Mouse (Mus musculus) midbrain, embryonic 11.5 days (tissue): Measurements from ENCODE around the gene Galnt10. TPM values are rescaled to one million over a fixed set of nuclear protein-coding genes. Genes with fewer than 3 reads are reported as not detected.

Experiments
- ATAC-seq: fragments of 200-750 bp; cut with Nextera tagmentation; 2 replicates; pipeline ENCODE4 v1.8.0; 2017; ENCODE audit warnings: moderate TSS enrichment, moderate library complexity; ENCODE audit not compliant: low FRiP score
- DNase-seq: peaks from one replicate; pipeline ENCODE4 v3.0.0; 2015; ENCODE audit warnings: low spot score; ENCODE audit errors: missing footprints
- H3K27ac ChIP-seq: fragments of 300-500 bp; sonication (generic); 2 replicates; pipeline ENCODE4 v1.5.1; 2014; ENCODE audit warnings: low read depth, low read length
- H3K27me3 ChIP-seq: fragments of 300-500 bp; sonication (generic); 2 replicates; pipeline ENCODE4 v1.6.1; 2014; ENCODE audit warnings: mild to moderate bottlenecking, low read length, moderate library complexity, mixed read lengths; ENCODE audit not compliant: control insufficient read depth, insufficient read depth
- H3K36me3 ChIP-seq: fragments of 300-500 bp; sonication (generic); 2 replicates; pipeline ENCODE4 v1.6.1; 2014; ENCODE audit warnings: mild to moderate bottlenecking, low read length, moderate library complexity, mixed read lengths; ENCODE audit not compliant: control insufficient read depth, insufficient read depth
- H3K4me1 ChIP-seq: fragments of 300-500 bp; sonication (generic); 2 replicates; pipeline ENCODE4 v1.6.1; 2014; ENCODE audit warnings: low read length; ENCODE audit not compliant: control insufficient read depth, insufficient read depth
- H3K4me2 ChIP-seq: fragments of 300-500 bp; sonication (generic); 2 replicates; pipeline ENCODE4 v1.6.1; 2014; ENCODE audit warnings: mild to moderate bottlenecking, moderate library complexity
- H3K4me3 ChIP-seq: fragments of 300-500 bp; sonication (generic); 2 replicates; pipeline ENCODE4 v1.5.1; 2014; ENCODE audit warnings: low read depth, low read length
- H3K9ac ChIP-seq: fragments of 300-500 bp; sonication (generic); 2 replicates; pipeline ENCODE4 v1.6.1; 2014; ENCODE audit warnings: low read length
- H3K9me3 ChIP-seq: fragments of 300-500 bp; sonication (generic); 2 replicates; pipeline ENCODE4 v1.6.1; 2016; ENCODE audit warnings: low read length; ENCODE audit not compliant: control insufficient read depth
- WGBS: fragments of 180-500 bp; shearing (Covaris S2); extraction: QIAGEN DNeasy Blood & Tissue Kit; methylation state at CpG from one replicate; pipeline ENCODE4 v1.1.7; 2014; 5-methylcytosine and 5-hydroxymethylcytosine counted together
- polyA plus RNA-seq: library from polyadenylated mRNA; unstranded; fragments of >200 nt; fragmentation: Nextera tagmentation; extraction: Ambion mirVana; gene quantifications from 2 replicates; pipeline ENCODE4 v1.2.1, GENCODE M21; 2014

The Galnt10 gene
- polyA plus RNA-seq, 1 experiment from 2014 or later = 13.9 TPM

DNA sequence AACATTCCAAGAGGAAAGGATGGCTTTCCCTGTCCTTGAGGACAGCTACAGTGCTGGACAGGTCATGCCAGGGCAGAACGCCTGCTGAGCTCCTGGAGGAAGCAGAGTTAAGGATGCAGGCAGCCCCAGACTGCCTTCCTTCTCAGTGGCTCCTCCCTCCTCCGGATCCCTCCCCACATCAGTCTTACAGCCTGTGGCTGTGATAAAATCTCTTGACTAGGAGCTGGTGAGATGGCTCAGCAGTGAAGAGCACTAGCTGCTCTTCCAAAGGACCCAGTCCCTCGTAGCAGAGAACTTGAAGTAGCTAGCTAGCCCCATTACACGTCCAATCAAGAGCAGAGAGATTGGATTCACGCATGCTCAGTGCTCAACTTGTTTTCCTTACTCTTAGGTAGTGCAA lies 15.6 kb downstream of the Galnt10 start:
- 76% methylated on average over 5 of the region's 5 CpGs for WGBS
- no peak for ATAC-seq
- peaks cover 14% of the 10 kb centered on the region; the same call in 1 of the 2 replicates for H3K4me1 ChIP-seq
- H3K9ac ChIP-seq = no peak overlapping the region
- H3K9me3 ChIP-seq = no peaks in the 10 kb centered on the region
- no peak overlapping the region for H3K4me3 ChIP-seq
- no peak for DNase-seq
- H3K4me2 ChIP-seq = no peak overlapping the region
- no peaks in the 10 kb centered on the region for H3K27me3 ChIP-seq
- H3K27ac ChIP-seq = no peak overlapping the region
- H3K36me3 ChIP-seq = no peaks in the 10 kb centered on the region

DNA sequence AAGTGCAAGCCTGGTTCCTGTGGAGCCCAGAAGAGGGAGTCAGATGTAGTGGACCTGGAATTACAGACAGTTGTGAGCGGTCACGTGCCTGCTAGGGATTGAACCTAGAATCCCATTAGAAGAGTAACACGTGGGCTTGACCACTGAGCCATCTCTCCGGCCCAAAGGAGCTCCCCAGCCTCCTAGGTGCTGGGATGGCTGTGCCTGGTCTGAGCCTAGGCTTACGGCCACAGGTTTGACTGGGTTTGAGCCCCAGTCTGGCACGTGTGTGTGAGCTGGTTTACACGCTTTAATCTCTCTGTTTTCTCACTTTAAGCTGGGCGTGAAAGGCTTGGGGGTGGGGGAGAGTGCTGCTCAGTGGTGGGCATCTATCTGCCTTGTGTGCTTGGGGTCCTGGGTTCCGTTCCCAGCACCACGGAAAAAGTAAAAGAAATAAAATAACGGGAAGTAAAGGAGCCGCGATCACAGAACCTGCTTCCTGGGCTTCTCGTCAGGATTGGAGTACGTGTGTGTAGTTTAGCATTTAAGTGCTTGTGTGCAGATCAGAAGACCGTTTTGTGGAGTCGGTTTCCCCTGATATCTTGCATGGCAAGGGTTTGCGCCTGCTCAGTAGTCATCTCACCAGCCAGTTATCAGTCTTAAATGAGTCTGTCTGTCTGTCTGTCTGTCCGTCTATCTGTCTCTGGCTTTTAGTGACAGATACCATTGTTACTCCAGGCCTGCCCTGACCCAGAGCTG lies 16.4 kb downstream of the Galnt10 start:
- Histone ChIP-seq H3K9ac (no peak overlapping the region), H3K4me2 (no peak overlapping the region), H3K27ac (no peak overlapping the region), H3K36me3 (no peaks in the 10 kb centered on the region), H3K9me3 (no peaks in the 10 kb centered on the region), H3K27me3 (no peaks in the 10 kb centered on the region), H3K4me3 (no peak overlapping the region), H3K4me1 (peaks cover 5% of the 10 kb centered on the region; the same call in 1 of the 2 replicates)
- ATAC-seq = no peak
- 90% methylated on average over 19 of the region's 19 CpGs for WGBS
- no peak for DNase-seq

DNA sequence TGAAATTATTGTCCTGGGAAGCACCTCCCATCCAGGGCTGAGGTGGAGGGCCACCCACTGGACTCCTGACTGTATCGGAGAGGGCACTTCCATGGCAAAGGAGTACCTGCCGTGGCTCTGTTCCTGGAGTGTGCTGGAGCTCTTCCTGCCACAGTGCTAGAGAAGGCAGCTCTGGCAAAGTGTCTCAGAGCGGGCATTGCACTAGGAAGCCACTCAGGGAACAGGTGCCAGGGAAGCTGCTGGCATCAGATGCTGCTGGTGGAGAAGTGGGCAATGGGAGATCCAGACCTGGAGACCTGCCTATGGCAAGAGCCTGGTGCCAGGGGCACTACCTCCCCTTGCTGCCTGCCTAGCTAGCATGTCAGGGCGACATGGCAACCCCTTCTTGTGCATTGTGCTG lies 17.0 kb downstream of the Galnt10 start:
- Histone ChIP-seq H3K27me3 (no peaks in the 10 kb centered on the region), H3K9ac (no peak overlapping the region), H3K4me2 (no peak overlapping the region), H3K4me1 (peaks cover 3% of the 10 kb centered on the region; the same call in 1 of the 2 replicates), H3K27ac (no peak overlapping the region), H3K36me3 (no peaks in the 10 kb centered on the region), H3K9me3 (no peaks in the 10 kb centered on the region), H3K4me3 (no peak overlapping the region)
- ATAC-seq (no peak), DNase-seq (no peak)
- WGBS = 85% methylated on average over 4 of the region's 4 CpGs

DNA sequence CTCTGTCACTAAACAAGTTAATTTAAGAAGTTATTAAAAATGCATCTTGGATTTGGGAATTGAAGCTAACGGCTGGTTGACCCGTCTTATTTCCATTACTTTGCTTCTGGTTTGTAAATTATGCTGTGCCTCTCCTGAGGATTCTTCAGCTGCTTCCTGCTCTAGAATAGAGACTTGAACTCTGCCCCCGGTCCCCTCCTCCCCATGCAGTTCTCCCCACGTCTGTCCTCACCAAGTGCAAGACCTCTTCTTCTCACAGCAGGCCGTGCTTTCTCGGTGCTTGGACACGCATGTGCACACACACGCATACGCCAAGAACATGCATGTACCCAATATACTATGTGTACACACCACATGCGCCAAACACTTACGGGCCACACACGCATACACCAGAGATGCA lies 18.0 kb downstream of the Galnt10 start:
- no peaks in the 10 kb centered on the region for H3K36me3 ChIP-seq
- H3K27me3 ChIP-seq = no peaks in the 10 kb centered on the region
- no peak overlapping the region for H3K4me2 ChIP-seq
- no peaks in the 10 kb centered on the region for H3K9me3 ChIP-seq
- H3K4me1 ChIP-seq = peaks cover 3% of the 10 kb centered on the region; the same call in 1 of the 2 replicates
- no peak overlapping the region for H3K9ac ChIP-seq
- 87% methylated on average over 12 of the region's 12 CpGs for WGBS
- DNase-seq = no peak
- no peak overlapping the region for H3K27ac ChIP-seq
- ATAC-seq = no peak
- no peak overlapping the region for H3K4me3 ChIP-seq

DNA sequence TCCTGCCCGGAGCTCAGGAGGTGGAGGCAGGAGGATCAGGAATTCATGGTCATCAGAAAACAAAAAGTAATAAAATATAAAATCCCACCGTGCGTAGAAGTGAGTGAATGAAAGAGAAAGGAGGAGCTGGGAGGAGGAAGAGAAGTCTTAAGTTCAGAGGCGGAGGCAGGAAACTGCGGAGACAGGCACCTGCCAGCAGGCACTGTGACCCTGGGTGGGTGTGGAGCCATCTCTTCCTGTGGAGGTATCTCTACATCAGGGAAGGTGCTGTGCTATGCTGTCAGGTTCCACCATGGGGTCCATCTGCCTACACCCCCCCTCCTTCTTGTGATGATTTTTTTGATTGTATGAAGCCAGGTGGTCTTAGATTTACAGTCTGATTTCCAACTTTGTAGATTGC lies 19.5 kb downstream of the Galnt10 start:
- no peak for ATAC-seq
- WGBS = 86% methylated on average over 5 of the region's 5 CpGs
- no peak for DNase-seq

GRCm38 (mm10) chr11:57668271-57668670 lies 23.0 kb downstream of the Galnt10 start:
- H3K27me3 ChIP-seq = no peaks in the 10 kb centered on the region
- ATAC-seq (no peak), DNase-seq (no peak)
- H3K27ac ChIP-seq = no peak overlapping the region
- H3K9me3 ChIP-seq = no peaks in the 10 kb centered on the region
- no peak overlapping the region for H3K9ac ChIP-seq
- H3K36me3 ChIP-seq = no peaks in the 10 kb centered on the region
- peaks cover 11% of the 10 kb centered on the region for H3K4me1 ChIP-seq
- no peak overlapping the region for H3K4me2 ChIP-seq
- 95% methylated on average over 8 of the region's 8 CpGs for WGBS
- H3K4me3 ChIP-seq = no peak overlapping the region

More for the DNA sequence above, 19.5 kb downstream of the Galnt10 start:
- H3K36me3 ChIP-seq = no peaks in the 10 kb centered on the region
- H3K9ac ChIP-seq = no peak overlapping the region
- H3K4me1 ChIP-seq = peaks cover 3% of the 10 kb centered on the region; the same call in 1 of the 2 replicates
- H3K27me3 ChIP-seq = no peaks in the 10 kb centered on the region
- H3K4me2 ChIP-seq = no peak overlapping the region
- H3K27ac ChIP-seq = no peak overlapping the region
- H3K4me3 ChIP-seq = no peak overlapping the region
- H3K9me3 ChIP-seq = no peaks in the 10 kb centered on the region

DNA sequence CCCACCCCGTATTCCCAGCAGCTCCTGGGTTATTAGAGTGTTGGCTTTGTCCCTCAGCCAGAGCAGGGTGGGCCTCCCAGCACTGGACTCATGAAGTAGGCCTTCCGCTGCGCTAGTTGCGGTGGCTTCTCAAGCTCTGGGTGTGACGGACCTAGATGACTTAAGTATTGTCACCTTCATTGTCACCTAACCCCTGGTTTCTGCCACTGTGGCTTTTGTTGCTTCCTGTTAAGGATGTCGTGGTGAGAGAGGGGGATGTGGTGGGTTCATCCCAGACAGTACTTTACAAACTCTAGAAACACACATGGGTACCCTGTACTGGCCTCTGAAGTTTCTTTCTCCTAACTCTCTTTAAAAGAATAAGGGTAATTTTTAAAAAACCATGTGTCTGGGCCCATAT lies 24.3 kb downstream of the Galnt10 start:
- no peak overlapping the region for H3K4me3 ChIP-seq
- DNase-seq (no peak), ATAC-seq (no peak)
- WGBS = 85% methylated on average over 6 of the region's 6 CpGs
- H3K27ac ChIP-seq = no peak overlapping the region
- H3K36me3 ChIP-seq = no peaks in the 10 kb centered on the region
- no peak overlapping the region for H3K4me2 ChIP-seq
- H3K4me1 ChIP-seq = peaks cover 11% of the 10 kb centered on the region
- H3K9ac ChIP-seq = no peak overlapping the region
- no peaks in the 10 kb centered on the region for H3K9me3 ChIP-seq
- no peaks in the 10 kb centered on the region for H3K27me3 ChIP-seq

DNA sequence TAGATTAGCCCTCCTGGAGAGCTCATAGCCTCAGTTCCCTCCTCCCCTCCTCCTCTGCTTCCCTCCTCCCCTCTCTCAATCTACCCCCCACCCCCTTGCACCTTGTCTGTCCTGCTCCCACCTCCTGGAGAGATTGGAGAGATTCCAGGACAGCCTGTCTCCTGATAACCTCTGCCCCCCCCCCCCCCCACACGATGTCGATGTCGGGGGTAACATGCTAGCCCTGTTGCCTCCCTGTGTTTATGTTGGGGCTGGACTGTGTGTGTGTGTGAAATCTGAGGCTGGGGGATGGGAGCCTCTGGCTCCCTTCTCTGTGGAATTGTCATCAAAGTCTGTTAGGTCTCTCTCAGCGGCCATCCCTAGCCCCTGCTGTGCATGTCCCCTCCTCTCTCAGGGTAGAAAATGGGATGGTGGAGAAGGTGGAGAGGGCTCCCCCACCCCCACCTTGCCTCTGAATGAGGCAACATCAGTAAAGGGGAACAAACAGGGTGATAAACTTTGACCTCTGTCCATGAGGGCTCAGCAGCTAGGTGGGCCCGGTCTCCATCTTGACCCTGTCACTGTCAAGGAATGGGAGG lies 26.0 kb downstream of the Galnt10 start:
- Histone ChIP-seq H3K36me3 (no peaks in the 10 kb centered on the region), H3K4me2 (no peak overlapping the region), H3K4me3 (no peak overlapping the region), H3K9ac (no peak overlapping the region), H3K9me3 (no peaks in the 10 kb centered on the region), H3K27me3 (no peaks in the 10 kb centered on the region), H3K27ac (no peak overlapping the region), H3K4me1 (peaks cover 11% of the 10 kb centered on the region)
- ATAC-seq (no peak), DNase-seq (no peak)
- 10% methylated on average over 5 of the region's 5 CpGs for WGBS

- Histone ChIP-seq H3K27ac (no peak overlapping the region), H3K4me2 (no peak overlapping the region), H3K9me3 (no peaks in the 10 kb centered on the region), H3K4me3 (no peak overlapping the region), H3K27me3 (no peaks in the 10 kb centered on the region), H3K36me3 (no peaks in the 10 kb centered on the region), H3K9ac (no peak overlapping the region), H3K4me1 (peaks cover 11% of the 10 kb centered on the region)
- 58% methylated on average over 10 of the region's 10 CpGs for WGBS
- DNase-seq (no peak), ATAC-seq (no peak)
Observed at GRCm38 (mm10) chr11:57671797-57672196, 26.6 kb downstream of the Galnt10 start.
